Mouse (Mus musculus) erythroblast, embryonic 14.5 days (primary cell): Measurements from ENCODE around the gene Cfap44. TPM values are rescaled to one million over a fixed set of nuclear protein-coding genes. Genes with fewer than 3 reads are reported as not detected.

Source experiments
- H3K27me3 ChIP-seq: 2 replicates; pipeline ENCODE4 v1.6.1; 2012; ENCODE audit warnings: inconsistent platforms; ENCODE audit not compliant: control insufficient read depth
- H3K36me3 ChIP-seq: 2 replicates; pipeline ENCODE4 v1.6.1; 2012; ENCODE audit warnings: mild to moderate bottlenecking, inconsistent platforms; ENCODE audit not compliant: control insufficient read depth
- H3K4me1 ChIP-seq: 2 replicates; pipeline ENCODE4 v1.6.1; 2012; ENCODE audit warnings: inconsistent platforms; ENCODE audit not compliant: control insufficient read depth
- H3K4me3 ChIP-seq: replicated peaks from 2 replicates; pipeline ENCODE3; 2012; ENCODE audit warnings: moderate library complexity, mild to moderate bottlenecking, inconsistent platforms
- H3K9me3 ChIP-seq: 2 replicates; pipeline ENCODE4 v1.6.1; 2012; ENCODE audit warnings: low read length, inconsistent platforms, mixed read lengths; ENCODE audit not compliant: control insufficient read depth
- GATA1 ChIP-seq: IDR thresholded peaks from 2 replicates; pipeline ENCODE4 v1.6.1; 2012; ENCODE audit warnings: low read length, inconsistent platforms, mixed read lengths
- TAL1 ChIP-seq: IDR thresholded peaks from 3 replicates; pipeline ENCODE4 v1.6.1; 2012; ENCODE audit warnings: low read length, inconsistent platforms, mixed read lengths
- polyA plus RNA-seq: library from polyadenylated mRNA; stranded (reverse); fragments of >175 nt; gene quantifications from 2 replicates; pipeline ENCODE4 v1.2.3, GENCODE M21; 2012

Gene Cfap44
- polyA plus RNA-seq, 1 experiment, result not detected

- no peaks in the 10 kb centered on the region for H3K9me3 ChIP-seq
- H3K27me3 ChIP-seq, result peaks cover 15% of the 10 kb centered on the region
- TF ChIP-seq GATA1 (no peak), TAL1 (no peak)
- H3K36me3 ChIP-seq, result no peaks in the 10 kb centered on the region
- H3K4me3 ChIP-seq, result no peak overlapping the region
- H3K4me1 ChIP-seq, result no peaks in the 10 kb centered on the region
These were observed 136.2 kb downstream of the Cfap44 start for GRCm38 (mm10) chr16:44530829-44531228.

GRCm38 (mm10) chr16:44531239-44531797 is 136.7 kb downstream of the Cfap44 start:
- Histone ChIP-seq H3K27me3 (peaks cover 15% of the 10 kb centered on the region), H3K4me3 (no peak overlapping the region), H3K36me3 (no peaks in the 10 kb centered on the region), H3K4me1 (no peaks in the 10 kb centered on the region), H3K9me3 (no peaks in the 10 kb centered on the region)
- TF ChIP-seq GATA1 (no peak), TAL1 (no peak)

Other genes starting within 250 kb of the Cfap44 start
- 0.26 and 0.51 TPM in 2 replicates for gene Usf3, start 221.6 kb upstream of the Cfap44 start, polyA plus RNA-seq
- not detected in 2 replicates for gene Sidt1, start 61.6 kb upstream of the Cfap44 start, polyA plus RNA-seq
- 0.75 and 1.3 TPM in 2 replicates for gene Spice1, start 47.7 kb upstream of the Cfap44 start, polyA plus RNA-seq
- gene Boc, start 164.1 kb downstream of the Cfap44 start, polyA plus RNA-seq, result not detected in 2 replicates